9 mouse cellular contexts compared by ENCODE assay signal in genomic region chr3:30160961-30161670, GRCm38 (mm10).
DNase-seq lines count a peak whose midpoint lies in the region; ATAC-seq lines count a peak whose summit lies in the region.
"Had no signal": no experiment of that assay in that cellular context is flagged by ENCODE, and none has a peak within 500 bp of the region (broad histone marks: within the 10 kb centered on the region; RNA-seq: fewer than 3 reads in every experiment).

No protein-coding gene starts in this region.

- ATAC-seq in granulocyte monocyte progenitor cell, adult 5-6 weeks (replicated peaks; ENCODE audit: poor library complexity, severe bottlenecking): no peak
- ATAC-seq: hindbrain, embryonic 16.5 days had no signal

- DNase-seq in left cerebral cortex, postnatal 4 days: peak; percentile 8
- DNase-seq in left cerebral cortex, adult 8-10 months (ENCODE audit: low spot score in 2 of 2): no peak
- DNase-seq in heart, adult 8-10 months (ENCODE audit: low spot score): peak; percentile 12
- peak; percentile 23 to 31 for DNase-seq in heart, postnatal 36 days
- DNase-seq in lung, postnatal 4 days: peak; percentile 32 to 66
- DNase-seq in yolk sac, embryonic 10.5 days (ENCODE audit: low spot score): no peak
- DNase-seq: cerebellum, adult 11-12 months had no signal

- intact Hi-C loops in left cerebral cortex, postnatal 4 days (cut with DNase I): no loop called here
- intact Hi-C loops in heart, postnatal 36 days (cut with DNase I): loop anchor here (5.0 to 10.0 kb wide), 2 partner anchors 146 to 351 kb away; no protein-coding TSS in a partner anchor

Comparison
In these comparisons a context has a peak if more than half of its experiments do, and no peak if none do; other contexts are left out.
1. DNase-seq: peak in left cerebral cortex, postnatal 4 days (single experiment), heart, adult 8-10 months (single experiment), heart, postnatal 36 days (2 of 2) and lung, postnatal 4 days (2 of 2); none in left cerebral cortex, adult 8-10 months (0 of 2) and yolk sac, embryonic 10.5 days (single experiment).